Mouse (Mus musculus) heart, adult 9 months (tissue): ENCODE data around the gene Ilk.
"Not testable (repeated sequence)": the region's sequence is repeated elsewhere in the genome, so short reads cannot be mapped to it uniquely, and the experiment has no call there.

ENCODE experiments used
- DNase-seq, 2 experiments: peaks; one replicate each; pipeline ENCODE4 v3.0.0; 2022; ENCODE audit warnings: low spot score in 2 of 2

Gene Ilk

GRCm38 (mm10) chr7:105736264-105736901 is at the start of gene Ilk:
Gene Ilk (plus strand): TSS chr7:105736592.
- DNase-seq: peak; percentile 96

GRCm38 (mm10) chr7:105690875-105691274 is 45.5 kb upstream of the Ilk start:
- peak in 1 of 2 experiments; percentile 10 for DNase-seq

GRCm38 (mm10) chr7:105703184-105703583 is 33.2 kb upstream of the Ilk start:
- DNase-seq: no peak

- no peak for DNase-seq
Observed at GRCm38 (mm10) chr7:105703816-105704215, 32.6 kb upstream of the Ilk start.

GRCm38 (mm10) chr7:105708733-105709132 is 27.7 kb upstream of the Ilk start:
- no peak for DNase-seq

GRCm38 (mm10) chr7:105715366-105715765 is 21.0 kb upstream of the Ilk start:
- no peak for DNase-seq

GRCm38 (mm10) chr7:105721916-105722315 is 14.5 kb upstream of the Ilk start:
- no peak for DNase-seq

- peak in 1 of 2 experiments; percentile 68 for DNase-seq
Observed at GRCm38 (mm10) chr7:105726144-105726979, 10.0 kb upstream of the Ilk start.

- DNase-seq: no peak
Observed at GRCm38 (mm10) chr7:105726980-105727325, 9.4 kb upstream of the Ilk start.

GRCm38 (mm10) chr7:105728701-105729428 is 7.5 kb upstream of the Ilk start:
- peak; percentile 47 to 48 for DNase-seq

- no peak for DNase-seq
Observed at GRCm38 (mm10) chr7:105733836-105734235, 2.6 kb upstream of the Ilk start.

- no peak for DNase-seq
Observed at GRCm38 (mm10) chr7:105734826-105735225, 1.6 kb upstream of the Ilk start.

GRCm38 (mm10) chr7:105735464-105735863 is 928 bp upstream of the Ilk start:
- not testable (repeated sequence) for DNase-seq

GRCm38 (mm10) chr7:105736911-105737521 is 624 bp downstream of the Ilk start, which contains the start of gene Rrp8:
Gene Rrp8 (minus strand): TSS chr7:105737385.
- DNase-seq: peak; percentile 49 to 61

GRCm38 (mm10) chr7:105737648-105738047 is 1.3 kb downstream of the Ilk start:
- DNase-seq: no peak

- no peak for DNase-seq
Observed at GRCm38 (mm10) chr7:105738286-105738685, 1.9 kb downstream of the Ilk start.

GRCm38 (mm10) chr7:105738948-105739347 is 2.6 kb downstream of the Ilk start:
- DNase-seq: peak; percentile 88 to 93

GRCm38 (mm10) chr7:105740089-105740795 is 3.9 kb downstream of the Ilk start:
- DNase-seq: no peak

GRCm38 (mm10) chr7:105740851-105741250 is 4.5 kb downstream of the Ilk start:
- DNase-seq: no peak

- DNase-seq: no peak
Observed at GRCm38 (mm10) chr7:105741978-105742377, 5.6 kb downstream of the Ilk start.

GRCm38 (mm10) chr7:105742539-105743215 is 6.3 kb downstream of the Ilk start:
- DNase-seq: not testable (repeated sequence)
